Mouse (Mus musculus) ES-E14 (cell line): ENCODE data around the gene Gm12789. TPM values are rescaled to one million over a fixed set of nuclear protein-coding genes. Genes with fewer than 3 reads are reported as not detected.
"Not testable (repeated sequence)": the region's sequence is repeated elsewhere in the genome, so short reads cannot be mapped to it uniquely, and the experiment has no call there.

Source experiments
- DNase-seq: peaks from one replicate; pipeline ENCODE4 v3.0.0-alpha.2; 2013; ENCODE audit warnings: low read depth, low spot score
- H3K27ac ChIP-seq: 2 replicates; pipeline ENCODE4 v1.5.1; 2012; ENCODE audit warnings: low read depth, mild to moderate bottlenecking, low read length, moderate library complexity, mixed read lengths; ENCODE audit not compliant: poor library complexity, insufficient read depth, severe bottlenecking
- H3K36me3 ChIP-seq: 2 replicates; pipeline ENCODE4 v1.6.1; 2012; ENCODE audit warnings: mild to moderate bottlenecking, low read length, moderate library complexity, mixed read lengths; ENCODE audit not compliant: control insufficient read depth, poor library complexity, insufficient read depth, severe bottlenecking
- H3K4me1 ChIP-seq, 2 experiments: fragments of 150-350 bp in 1 of 2; sonication (generic) in 1 of 2; 2 replicates each; pipeline ENCODE4 v1.6.1; 2012; ENCODE audit warnings: low read length in 2 of 2, mild to moderate bottlenecking in 1 of 2, mixed read lengths in 1 of 2; ENCODE audit not compliant: control insufficient read depth in 2 of 2, insufficient read depth in 2 of 2, poor library complexity in 1 of 2
- H3K4me3 ChIP-seq, 2 experiments: fragments of 150-350 bp in 1 of 2; sonication (generic) in 1 of 2; 2 replicates each; pipeline ENCODE4 v1.5.1; 2012; ENCODE audit warnings: low read length in 2 of 2, low read depth in 1 of 2, mild to moderate bottlenecking in 1 of 2, mixed read lengths in 1 of 2; ENCODE audit not compliant: insufficient read depth in 1 of 2, poor library complexity in 1 of 2, severe bottlenecking in 1 of 2
- H3K9ac ChIP-seq: 2 replicates; pipeline ENCODE4 v1.6.1; 2012; ENCODE audit warnings: low read depth, mild to moderate bottlenecking, low read length, mixed read lengths; ENCODE audit not compliant: poor library complexity, insufficient read depth, severe bottlenecking
- H3K9me3 ChIP-seq: fragments of 150-350 bp; sonication (generic); 2 replicates; pipeline ENCODE4 v1.6.1; 2012; ENCODE audit warnings: low read depth, mild to moderate bottlenecking, low read length; ENCODE audit not compliant: control insufficient read depth, insufficient read depth
- CHD2 ChIP-seq: IDR thresholded peaks from 2 replicates; pipeline ENCODE4 v1.6.1; 2014; ENCODE audit warnings: mild to moderate bottlenecking, low read depth, low read length, inconsistent platforms
- HCFC1 ChIP-seq: IDR thresholded peaks from 2 replicates; pipeline ENCODE4 v1.6.1; 2012; ENCODE audit warnings: low read length, inconsistent platforms, borderline replicate concordance; ENCODE audit not compliant: insufficient read depth
- MAFK ChIP-seq: IDR thresholded peaks from 2 replicates; pipeline ENCODE4 v1.6.1; 2014; ENCODE audit warnings: mild to moderate bottlenecking, low read depth, low read length, inconsistent platforms; ENCODE audit not compliant: insufficient read depth
- ZC3H11A ChIP-seq: IDR thresholded peaks from 2 replicates; pipeline ENCODE4 v1.6.1; 2012; ENCODE audit warnings: low read depth, mild to moderate bottlenecking, inconsistent platforms, low read length, borderline replicate concordance
- ZNF384 ChIP-seq: IDR thresholded peaks from 2 replicates; pipeline ENCODE4 v1.6.1; 2012; ENCODE audit warnings: low read depth, low read length, inconsistent platforms
- in situ Hi-C, 2 experiments: fragments of 600-800 bp; cut with MboI; formaldehyde crosslinking; loops; one replicate each; pipeline ENCODE4 v1.15.1; 2025; ENCODE audit warnings: low sequenced_read_pairs in 2 of 2, inconsistent platforms in 1 of 2; ENCODE audit not compliant: unreplicated experiment in 2 of 2
- total RNA-seq: library from RNA; depleted of rRNA; stranded (reverse); fragments of 300-350 nt; gene quantifications from 2 replicates; pipeline ENCODE4 v1.2.3, GENCODE M21; 2012; rRNA removed

The Gm12789 gene
- not detected in 2 replicates for total RNA-seq

DNA sequence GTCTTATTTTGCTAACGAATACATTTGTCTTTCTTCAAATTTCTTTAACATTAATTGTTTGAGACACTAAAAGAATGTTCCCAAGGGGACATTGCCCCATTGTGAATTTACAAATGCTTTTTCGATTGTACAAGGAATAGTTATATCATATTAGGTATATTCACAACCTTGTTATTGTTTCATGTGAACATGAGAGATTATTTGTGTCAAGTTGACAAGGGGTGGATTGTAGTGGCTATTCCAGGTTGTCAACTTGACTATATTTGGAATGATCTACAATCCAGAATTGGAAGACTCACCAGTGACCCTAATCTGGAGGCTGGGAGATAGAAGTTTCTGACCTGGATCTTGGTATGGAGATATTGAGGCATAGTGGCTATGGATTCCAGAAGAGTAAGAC, at the start of gene Gm12789:
TSS of gene Gm12789 (plus strand) at position 301 of the 400 bp plus-strand sequence.
- H3K36me3 ChIP-seq, H3K27ac ChIP-seq, DNase-seq, H3K9me3 ChIP-seq, H3K9ac ChIP-seq, H3K4me1 ChIP-seq, H3K4me3 ChIP-seq: not testable (repeated sequence)
- in situ Hi-C loops, result loop anchor here in 1 of 2 experiments (25.0 kb wide), 1 partner anchor 124 kb away; no protein-coding TSS in a partner anchor

DNA sequence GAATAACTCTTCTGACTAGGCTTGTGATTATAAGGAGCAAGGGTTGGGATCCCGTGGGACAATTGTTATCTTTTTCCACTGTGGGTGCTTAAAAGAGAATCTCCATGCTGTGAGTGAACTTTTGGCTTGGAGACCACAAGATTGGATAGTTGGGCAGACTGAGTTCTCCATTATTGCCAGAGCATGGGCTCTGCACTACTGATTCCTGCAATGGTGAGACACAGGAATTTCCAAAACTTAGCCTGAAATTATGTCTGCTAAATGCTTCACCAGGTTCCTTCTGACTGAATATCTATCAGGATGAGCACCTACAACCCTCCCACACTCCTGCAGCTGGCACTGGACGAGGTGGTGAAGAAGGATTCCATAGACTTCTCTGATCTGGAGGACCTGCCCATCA, 46.3 kb upstream of the Gm12789 start, which contains the start of gene Gm12794:
TSS of gene Gm12794 (plus strand) at position 301 of the 400 bp plus-strand sequence.
- DNase-seq, H3K4me1 ChIP-seq, H3K36me3 ChIP-seq, H3K4me3 ChIP-seq, H3K9ac ChIP-seq, H3K27ac ChIP-seq, in situ Hi-C loops, H3K9me3 ChIP-seq: not testable (repeated sequence)

DNA sequence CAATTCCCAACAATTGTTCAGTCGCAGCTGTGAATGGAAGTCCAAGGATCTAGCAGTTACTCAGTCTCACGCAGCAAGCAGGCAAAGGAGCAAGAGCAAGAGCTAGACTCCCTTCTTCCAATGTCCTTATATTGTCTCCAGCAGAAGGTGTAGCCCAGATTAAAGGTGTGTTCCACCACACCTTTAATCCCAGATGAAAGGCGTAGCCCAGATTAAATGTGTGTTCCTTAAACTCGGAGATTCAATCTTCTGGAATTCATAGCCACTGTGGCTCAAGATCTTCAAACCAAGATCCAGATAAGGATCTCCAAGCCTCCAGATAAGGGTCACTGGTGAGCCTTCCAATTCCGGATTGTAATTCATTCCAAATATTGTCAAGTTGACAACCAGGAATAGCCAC, 5.5 kb upstream of the Gm12789 start, which contains the start of gene Gm12790:
TSS of gene Gm12790 (minus strand) at position 101 of the 400 bp plus-strand sequence.
- not testable (repeated sequence) for H3K4me3 ChIP-seq, H3K27ac ChIP-seq, H3K36me3 ChIP-seq, DNase-seq, H3K4me1 ChIP-seq, H3K9me3 ChIP-seq, H3K9ac ChIP-seq
- in situ Hi-C loops, result loop anchor here in 1 of 2 experiments (25.0 kb wide), 1 partner anchor 119 kb away; no protein-coding TSS in a partner anchor

GRCm38 (mm10) chr4:101985678-101986077, 748 bp upstream of the Gm12789 start:
- H3K9me3 ChIP-seq, result no peaks in the 10 kb centered on the region
- no peaks in the 10 kb centered on the region for H3K36me3 ChIP-seq
- no peaks in the 10 kb centered on the region for H3K4me1 ChIP-seq
- H3K4me3 ChIP-seq, result no peak overlapping the region
- in situ Hi-C loops, result loop anchor here in 1 of 2 experiments (25.0 kb wide), 1 partner anchor 123 kb away; no protein-coding TSS in a partner anchor
- TF ChIP-seq HCFC1 (no peak), ZC3H11A (no peak), ZNF384 (no peak), CHD2 (no peak), MAFK (no peak)
- no peak overlapping the region for H3K9ac ChIP-seq
- DNase-seq, result no peak
- H3K27ac ChIP-seq, result no peak overlapping the region

GRCm38 (mm10) chr4:101997426-101997825, 11.0 kb downstream of the Gm12789 start:
- Histone ChIP-seq H3K4me1 (no peaks in the 10 kb centered on the region), H3K36me3 (no peaks in the 10 kb centered on the region), H3K4me3 (no peak overlapping the region), H3K9ac (no peak overlapping the region), H3K9me3 (no peaks in the 10 kb centered on the region), H3K27ac (no peak overlapping the region)
- in situ Hi-C loops, result loop anchor here (5.0 to 25.0 kb wide), 2 partner anchors 135 to 140 kb away; no protein-coding TSS in a partner anchor
- TF ChIP-seq CHD2 (no peak), ZC3H11A (no peak), HCFC1 (no peak)
- no peak for DNase-seq
